Mouse (Mus musculus) myocyte (in vitro differentiated cells): ENCODE data around the gene Pkp4.

ENCODE experiments used
- CEBPB ChIP-seq: IDR thresholded peaks from 2 replicates; pipeline ENCODE4 v1.6.1; 2011; ENCODE audit warnings: mild to moderate bottlenecking, moderate library complexity; ENCODE audit not compliant: poor library complexity, insufficient read depth, severe bottlenecking
- E2F4 ChIP-seq: IDR thresholded peaks from one replicate; pipeline ENCODE4 v1.6.1; 2011; ENCODE audit warnings: mild to moderate bottlenecking, control low read depth, moderate library complexity; ENCODE audit not compliant: insufficient read depth
- MAX ChIP-seq: IDR thresholded peaks from one replicate; pipeline ENCODE4 v1.6.1; 2011; ENCODE audit warnings: low read depth, mild to moderate bottlenecking, control low read depth
- MYOD1 ChIP-seq, 3 experiments: IDR thresholded peaks; one replicate each; pipeline ENCODE4 v1.6.1; 2011; ENCODE audit warnings: control low read depth in 2 of 3, low read depth in 2 of 3, mild to moderate bottlenecking in 2 of 3, moderate library complexity in 1 of 3; ENCODE audit not compliant: insufficient read length in 2 of 3, control insufficient read depth in 1 of 3
- MYOG ChIP-seq, 3 experiments: IDR thresholded peaks; one replicate each; pipeline ENCODE4 v1.6.1; 2011; ENCODE audit warnings: control low read depth in 2 of 3, low read depth in 2 of 3, mild to moderate bottlenecking in 2 of 3; ENCODE audit not compliant: insufficient read length in 2 of 3, control insufficient read depth in 1 of 3, insufficient read depth in 1 of 3
- POLR2A ChIP-seq: IDR thresholded peaks from one replicate; pipeline ENCODE4 v1.6.1; 2011; ENCODE audit warnings: low read depth, mild to moderate bottlenecking, control low read depth, moderate library complexity; ENCODE audit not compliant: insufficient read length
- POLR2AphosphoS2 ChIP-seq: IDR thresholded peaks from one replicate; pipeline ENCODE4 v1.6.1; 2011; ENCODE audit warnings: low read depth, control low read depth; ENCODE audit not compliant: insufficient read length
- REST ChIP-seq: IDR thresholded peaks from one replicate; pipeline ENCODE4 v1.6.1; 2011; ENCODE audit warnings: mild to moderate bottlenecking, control low read depth, moderate library complexity; ENCODE audit not compliant: insufficient read depth, insufficient read length
- SRF ChIP-seq: IDR thresholded peaks from one replicate; pipeline ENCODE4 v1.6.1; 2011; ENCODE audit warnings: low read depth; ENCODE audit not compliant: control insufficient read depth, insufficient read length
- TCF12 ChIP-seq: IDR thresholded peaks from one replicate; pipeline ENCODE4 v1.6.1; 2011; ENCODE audit warnings: mild to moderate bottlenecking, control low read depth; ENCODE audit not compliant: poor library complexity, insufficient read depth, severe bottlenecking
- TCF3 ChIP-seq: IDR thresholded peaks from one replicate; pipeline ENCODE4 v1.6.1; 2011; ENCODE audit warnings: low read depth, control low read depth; ENCODE audit not compliant: insufficient read length
- USF1 ChIP-seq: IDR thresholded peaks from one replicate; pipeline ENCODE4 v1.6.1; 2011; ENCODE audit warnings: low read depth, mild to moderate bottlenecking, control low read depth, moderate library complexity

DNA sequence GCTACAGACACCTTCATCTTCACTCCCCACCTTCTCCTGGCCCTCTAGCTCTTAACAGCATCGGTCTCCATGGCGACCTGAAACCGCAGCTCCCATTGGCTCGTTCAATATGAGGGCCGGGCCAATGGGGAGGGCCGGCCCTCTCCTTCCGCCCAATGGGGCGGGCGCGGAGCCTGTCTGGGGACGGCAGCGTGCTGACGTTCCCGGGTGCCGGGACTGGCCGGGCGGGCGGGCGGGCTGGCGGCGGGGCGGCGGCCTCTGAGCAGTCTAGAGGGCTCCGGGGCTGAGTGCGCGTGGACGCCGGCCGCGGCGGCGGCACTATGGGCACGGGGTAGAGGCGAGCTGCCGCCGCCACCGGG, at the start of gene Pkp4, which contains the start of gene Ccdc148:
- TF ChIP-seq E2F4 = no peak
- no peak for TF ChIP-seq MAX
- TF ChIP-seq TCF3 = no peak
- peak; percentile 65 for TF ChIP-seq POLR2A
- no peak for TF ChIP-seq POLR2AphosphoS2
- TF ChIP-seq MYOD1 (IDR thresholded peaks at IDR 0.05; ENCODE audit: control insufficient read depth in 1 of 3, insufficient read length in 2 of 3, low read depth in 2 of 3) = no peak
- TF ChIP-seq CEBPB = no peak
- TF ChIP-seq USF1 = no peak
- TF ChIP-seq TCF12 = no peak
- TF ChIP-seq MYOG (IDR thresholded peaks at IDR 0.05; ENCODE audit: control insufficient read depth in 1 of 3, insufficient read depth in 1 of 3, insufficient read length in 2 of 3, low read depth in 2 of 3) = no peak
- TF ChIP-seq REST = no peak
- TF ChIP-seq SRF = no peak
